Mouse (Mus musculus): ENCODE results near the gene Hoxb7.

Gene Hoxb7

GRCm38 (mm10) chr11:96333241-96334001 is 47.0 kb downstream of the Hoxb7 start:
- no peak for DNase-seq (ENCODE audit: inconsistent ontology term)

GRCm38 (mm10) chr11:96334002-96334364 is 47.6 kb downstream of the Hoxb7 start:
- no peak for DNase-seq (ENCODE audit: inconsistent ontology term)

- no peak for DNase-seq (ENCODE audit: inconsistent ontology term)
These were observed 48.6 kb downstream of the Hoxb7 start for GRCm38 (mm10) chr11:96334998-96335397.

DNA sequence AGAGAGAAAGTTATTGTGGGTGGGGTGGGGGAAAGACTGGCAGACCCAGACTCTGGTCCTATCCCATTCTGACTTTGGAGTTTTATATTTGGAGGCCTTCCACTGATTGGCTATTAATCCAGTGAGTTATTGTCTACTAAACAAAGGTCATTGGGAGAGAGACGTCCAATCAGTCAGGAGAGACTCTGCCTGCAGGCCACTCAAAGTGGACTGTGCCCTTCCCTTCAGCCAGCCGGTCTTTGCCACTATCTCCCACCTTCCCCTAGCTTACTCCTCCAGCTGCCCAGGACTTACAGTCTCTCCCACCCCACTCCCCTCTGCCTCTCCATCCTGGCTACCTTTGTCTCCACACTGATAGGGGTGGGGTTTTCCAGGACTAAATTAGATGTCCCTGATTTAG is 50.2 kb downstream of the Hoxb7 start:
- DNase-seq (ENCODE audit: inconsistent ontology term), result no peak

DNA sequence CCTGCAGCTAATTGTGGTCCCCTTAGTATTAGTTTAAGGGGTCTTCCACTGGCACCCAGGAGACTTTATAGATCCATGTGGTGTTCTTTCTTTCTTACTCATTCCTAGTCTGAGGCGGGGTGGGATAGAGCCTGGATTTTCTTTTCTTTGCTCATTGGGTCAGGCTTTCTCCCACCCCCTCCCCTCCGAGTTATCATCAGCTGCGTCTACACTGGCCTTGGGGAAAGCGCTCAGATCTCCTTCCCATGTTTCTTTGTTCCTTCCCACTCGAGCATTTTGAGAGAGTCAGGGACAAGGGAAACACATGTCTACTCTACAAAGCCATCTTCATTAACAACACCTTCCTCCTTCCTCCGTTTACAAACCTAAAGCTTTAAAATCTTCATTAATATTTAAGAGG is 50.6 kb downstream of the Hoxb7 start:
- no peak for DNase-seq (ENCODE audit: inconsistent ontology term)

- DNase-seq (ENCODE audit: inconsistent ontology term), result no peak
These were observed 52.8 kb downstream of the Hoxb7 start for GRCm38 (mm10) chr11:96338957-96339855.

All from Muller cell, postnatal 12 days (primary cell).